Mouse (Mus musculus): ENCODE measurements around the gene Tra2a. TPM values are rescaled to one million over a fixed set of nuclear protein-coding genes. Genes with fewer than 3 reads are reported as not detected.
"Not testable (repeated sequence)": the region's sequence is repeated elsewhere in the genome, so short reads cannot be mapped to it uniquely, and the experiment has no call there.

Gene Tra2a
- polyA plus RNA-seq, 1 experiment from 2014 or later, result 105 TPM

DNA sequence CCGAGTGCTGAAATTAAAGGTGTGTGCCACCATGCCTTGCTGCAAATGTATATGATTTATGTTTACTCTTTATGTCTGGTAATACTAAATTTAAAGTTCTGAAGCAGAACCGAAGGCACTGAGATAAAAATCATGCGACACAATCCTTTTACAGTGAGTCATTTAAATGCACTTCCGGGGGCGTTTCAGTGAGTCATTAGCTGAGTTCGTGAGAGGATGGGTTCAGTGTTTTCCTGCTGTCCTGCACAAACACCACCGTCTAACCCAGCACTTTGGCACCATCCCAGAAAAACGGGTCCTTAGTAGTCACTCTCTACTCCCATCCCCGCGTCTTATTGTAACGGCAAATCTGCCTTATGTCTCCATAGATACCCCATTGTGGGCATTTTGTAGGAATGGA is 6.1 kb upstream of the Tra2a start:
- Histone ChIP-seq H3K4me2 (ENCODE audit: low read length) (no peak overlapping the region), H3K9ac (ENCODE audit: low read depth, low read length) (no peak overlapping the region), H3K9me3 (replicated peaks; ENCODE audit: control insufficient read depth, low read length, poor library complexity, severe bottlenecking) (no peaks in the 10 kb centered on the region), H3K27ac (ENCODE audit: low read length) (no peak overlapping the region), H3K27me3 (ENCODE audit: control insufficient read depth, insufficient read depth, low read depth, low read length) (no peaks in the 10 kb centered on the region), H3K4me1 (ENCODE audit: control insufficient read depth, insufficient read depth, low read length) (no peaks in the 10 kb centered on the region), H3K4me3 (ENCODE audit: low read depth, low read length) (no peak overlapping the region), H3K36me3 (ENCODE audit: control insufficient read depth, insufficient read depth, low read length) (no peaks in the 10 kb centered on the region)
- WGBS, result 45% methylated on average over 11 of the region's 11 CpGs
- ATAC-seq, result no peak

GRCm38 (mm10) chr6:49269200-49269599 is 5.4 kb upstream of the Tra2a start:
- H3K4me1 ChIP-seq (ENCODE audit: control insufficient read depth, insufficient read depth, low read length), result no peaks in the 10 kb centered on the region
- no peak overlapping the region for H3K27ac ChIP-seq (ENCODE audit: low read length)
- ATAC-seq, result no peak
- no peaks in the 10 kb centered on the region for H3K36me3 ChIP-seq (ENCODE audit: control insufficient read depth, insufficient read depth, low read length)
- no peak overlapping the region for H3K4me2 ChIP-seq (ENCODE audit: low read length)
- H3K27me3 ChIP-seq (ENCODE audit: control insufficient read depth, insufficient read depth, low read depth, low read length), result no peaks in the 10 kb centered on the region
- 16% methylated on average over 5 of the region's 5 CpGs for WGBS
- no peak overlapping the region for H3K9ac ChIP-seq (ENCODE audit: low read depth, low read length)
- H3K9me3 ChIP-seq (replicated peaks; ENCODE audit: control insufficient read depth, low read length, poor library complexity, severe bottlenecking), result no peaks in the 10 kb centered on the region
- H3K4me3 ChIP-seq (ENCODE audit: low read depth, low read length), result no peak overlapping the region

- no peak overlapping the region for H3K4me2 ChIP-seq (ENCODE audit: low read length)
- H3K27ac ChIP-seq (ENCODE audit: low read length), result no peak overlapping the region
- H3K27me3 ChIP-seq (ENCODE audit: control insufficient read depth, insufficient read depth, low read depth, low read length), result no peaks in the 10 kb centered on the region
- no peaks in the 10 kb centered on the region for H3K4me1 ChIP-seq (ENCODE audit: control insufficient read depth, insufficient read depth, low read length)
- WGBS, result 72% methylated on average over 4 of the region's 4 CpGs
- no peak for ATAC-seq
- no peaks in the 10 kb centered on the region for H3K9me3 ChIP-seq (replicated peaks; ENCODE audit: control insufficient read depth, low read length, poor library complexity, severe bottlenecking)
- H3K9ac ChIP-seq (ENCODE audit: low read depth, low read length), result no peak overlapping the region
- H3K4me3 ChIP-seq (ENCODE audit: low read depth, low read length), result no peak overlapping the region
- H3K36me3 ChIP-seq (ENCODE audit: control insufficient read depth, insufficient read depth, low read length), result no peaks in the 10 kb centered on the region
Observed at GRCm38 (mm10) chr6:49267686-49268085, 3.9 kb upstream of the Tra2a start.

DNA sequence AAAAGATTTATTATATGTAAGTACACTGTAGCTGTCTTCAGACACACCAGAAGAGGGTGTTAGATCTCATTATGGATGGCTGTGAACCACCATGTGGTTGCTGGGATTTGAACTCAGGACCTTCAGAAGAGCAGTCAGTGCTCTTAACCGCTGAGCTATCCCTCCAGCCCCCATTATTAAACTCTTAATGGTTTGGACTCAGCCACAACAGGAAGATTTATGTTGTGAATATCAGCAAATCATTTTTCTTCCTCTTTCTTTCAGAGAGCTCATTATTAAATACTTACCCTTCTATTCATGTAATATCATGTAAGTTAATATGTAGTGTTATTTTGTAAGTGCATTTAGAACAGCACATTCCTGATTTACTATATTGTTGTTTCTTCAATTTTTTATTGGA is 1.4 kb upstream of the Tra2a start:
- not testable (repeated sequence) for ATAC-seq; H3K4me2 ChIP-seq (ENCODE audit: low read length); H3K9me3 ChIP-seq (replicated peaks; ENCODE audit: control insufficient read depth, low read length, poor library complexity, severe bottlenecking); H3K4me3 ChIP-seq (ENCODE audit: low read depth, low read length); H3K9ac ChIP-seq (ENCODE audit: low read depth, low read length); H3K27ac ChIP-seq (ENCODE audit: low read length); H3K36me3 ChIP-seq (ENCODE audit: control insufficient read depth, insufficient read depth, low read length); H3K27me3 ChIP-seq (ENCODE audit: control insufficient read depth, insufficient read depth, low read depth, low read length)
- 100% methylated on average over 1 of the region's 1 CpGs for WGBS
- H3K4me1 ChIP-seq (ENCODE audit: control insufficient read depth, insufficient read depth, low read length), result peaks cover 16% of the 10 kb centered on the region

- Histone ChIP-seq H3K27ac (ENCODE audit: low read length) (peak overlapping the region; percentile 97), H3K4me2 (ENCODE audit: low read length) (peak overlapping the region; percentile 66), H3K4me1 (ENCODE audit: control insufficient read depth, insufficient read depth, low read length) (peaks cover 16% of the 10 kb centered on the region), H3K4me3 (ENCODE audit: low read depth, low read length) (peak overlapping the region; percentile 100)
- not testable (repeated sequence) for H3K27me3 ChIP-seq (ENCODE audit: control insufficient read depth, insufficient read depth, low read depth, low read length); ATAC-seq; H3K9ac ChIP-seq (ENCODE audit: low read depth, low read length); H3K36me3 ChIP-seq (ENCODE audit: control insufficient read depth, insufficient read depth, low read length); H3K9me3 ChIP-seq (replicated peaks; ENCODE audit: control insufficient read depth, low read length, poor library complexity, severe bottlenecking)
- 92% methylated on average over 7 of the region's 7 CpGs for WGBS
Observed at GRCm38 (mm10) chr6:49264446-49264845, 613 bp upstream of the Tra2a start.

GRCm38 (mm10) chr6:49263081-49263846 is 569 bp downstream of the Tra2a start:
- H3K27ac ChIP-seq (ENCODE audit: low read length), result peak overlapping the region; percentile 97
- peak overlapping the region; percentile 100 for H3K4me3 ChIP-seq (ENCODE audit: low read depth, low read length)
- H3K9me3 ChIP-seq (replicated peaks; ENCODE audit: control insufficient read depth, low read length, poor library complexity, severe bottlenecking), result no peaks in the 10 kb centered on the region
- peaks cover 16% of the 10 kb centered on the region for H3K4me1 ChIP-seq (ENCODE audit: control insufficient read depth, insufficient read depth, low read length)
- WGBS, result under 1% methylated on average over 63 of the region's 71 CpGs
- ATAC-seq, result peak; percentile 84
- no peaks in the 10 kb centered on the region for H3K36me3 ChIP-seq (ENCODE audit: control insufficient read depth, insufficient read depth, low read length)
- H3K4me2 ChIP-seq (ENCODE audit: low read length), result peak overlapping the region; percentile 66
- H3K9ac ChIP-seq (ENCODE audit: low read depth, low read length), result peak overlapping the region; percentile 99
- no peaks in the 10 kb centered on the region for H3K27me3 ChIP-seq (ENCODE audit: control insufficient read depth, insufficient read depth, low read depth, low read length)

- H3K4me1 ChIP-seq (ENCODE audit: control insufficient read depth, insufficient read depth, low read length), result peaks cover 16% of the 10 kb centered on the region
- H3K36me3 ChIP-seq (ENCODE audit: control insufficient read depth, insufficient read depth, low read length), result no peaks in the 10 kb centered on the region
- 2% methylated on average over 9 of the region's 9 CpGs for WGBS
- peak overlapping the region; percentile 99 for H3K9ac ChIP-seq (ENCODE audit: low read depth, low read length)
- no peaks in the 10 kb centered on the region for H3K27me3 ChIP-seq (ENCODE audit: control insufficient read depth, insufficient read depth, low read depth, low read length)
- no peak for ATAC-seq
- peak overlapping the region; percentile 100 for H3K4me3 ChIP-seq (ENCODE audit: low read depth, low read length)
- no peaks in the 10 kb centered on the region for H3K9me3 ChIP-seq (replicated peaks; ENCODE audit: control insufficient read depth, low read length, poor library complexity, severe bottlenecking)
- peak overlapping the region; percentile 63 for H3K4me2 ChIP-seq (ENCODE audit: low read length)
- H3K27ac ChIP-seq (ENCODE audit: low read length), result no peak overlapping the region
Observed at GRCm38 (mm10) chr6:49262421-49262820, 1.4 kb downstream of the Tra2a start.

GRCm38 (mm10) chr6:49259711-49260110 is 4.1 kb downstream of the Tra2a start:
- 68% methylated on average over 5 of the region's 5 CpGs for WGBS
- Histone ChIP-seq H3K9ac (ENCODE audit: low read depth, low read length) (no peak overlapping the region), H3K27me3 (ENCODE audit: control insufficient read depth, insufficient read depth, low read depth, low read length) (no peaks in the 10 kb centered on the region), H3K27ac (ENCODE audit: low read length) (no peak overlapping the region), H3K4me3 (ENCODE audit: low read depth, low read length) (no peak overlapping the region), H3K4me2 (ENCODE audit: low read length) (no peak overlapping the region), H3K4me1 (ENCODE audit: control insufficient read depth, insufficient read depth, low read length) (peaks cover 16% of the 10 kb centered on the region), H3K36me3 (ENCODE audit: control insufficient read depth, insufficient read depth, low read length) (no peaks in the 10 kb centered on the region), H3K9me3 (replicated peaks; ENCODE audit: control insufficient read depth, low read length, poor library complexity, severe bottlenecking) (no peaks in the 10 kb centered on the region)
- ATAC-seq, result no peak

DNA sequence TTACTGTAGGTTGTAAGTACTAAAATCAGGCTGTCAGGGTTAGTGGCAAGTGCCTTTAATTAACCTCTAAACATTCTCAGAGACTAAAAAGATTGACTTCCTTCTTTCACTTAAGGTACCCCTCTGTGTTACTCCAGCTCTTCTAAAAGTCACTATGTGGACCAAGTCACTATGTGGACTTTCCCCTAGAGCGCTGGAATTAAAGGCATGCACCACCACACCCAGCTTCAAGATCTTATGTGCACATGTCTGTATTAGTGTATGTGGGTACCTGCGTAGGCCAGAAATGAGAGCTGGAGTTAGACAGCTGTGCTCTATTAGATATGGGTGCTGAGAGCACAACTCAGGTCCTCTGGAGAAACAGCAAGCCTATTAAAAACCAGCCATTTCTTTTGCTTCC is 6.0 kb downstream of the Tra2a start:
- H3K4me3 ChIP-seq (ENCODE audit: low read depth, low read length), result no peak overlapping the region
- H3K27ac ChIP-seq (ENCODE audit: low read length), result no peak overlapping the region
- no peaks in the 10 kb centered on the region for H3K9me3 ChIP-seq (replicated peaks; ENCODE audit: control insufficient read depth, low read length, poor library complexity, severe bottlenecking)
- no peak for ATAC-seq
- 100% methylated on average over 2 of the region's 2 CpGs for WGBS
- no peak overlapping the region for H3K9ac ChIP-seq (ENCODE audit: low read depth, low read length)
- peaks cover 16% of the 10 kb centered on the region for H3K4me1 ChIP-seq (ENCODE audit: control insufficient read depth, insufficient read depth, low read length)
- no peak overlapping the region for H3K4me2 ChIP-seq (ENCODE audit: low read length)
- no peaks in the 10 kb centered on the region for H3K36me3 ChIP-seq (ENCODE audit: control insufficient read depth, insufficient read depth, low read length)
- no peaks in the 10 kb centered on the region for H3K27me3 ChIP-seq (ENCODE audit: control insufficient read depth, insufficient read depth, low read depth, low read length)

Data from midbrain, embryonic 16.5 days (tissue).